Mouse (Mus musculus) ES-E14 (cell line): ENCODE measurements around the gene Ptpn23. TPM values are rescaled to one million over a fixed set of nuclear protein-coding genes. Genes with fewer than 3 reads are reported as not detected.
A peak's percentile ranks its signal among the peaks of the same experiment; 100 is the strongest.

ENCODE experiments used
- DNase-seq: peaks from one replicate; pipeline ENCODE4 v3.0.0-alpha.2; 2013; ENCODE audit warnings: low read depth, low spot score
- H3K27ac ChIP-seq: 2 replicates; pipeline ENCODE4 v1.5.1; 2012; ENCODE audit warnings: low read depth, mild to moderate bottlenecking, low read length, moderate library complexity, mixed read lengths; ENCODE audit not compliant: poor library complexity, insufficient read depth, severe bottlenecking
- H3K36me3 ChIP-seq: 2 replicates; pipeline ENCODE4 v1.6.1; 2012; ENCODE audit warnings: mild to moderate bottlenecking, low read length, moderate library complexity, mixed read lengths; ENCODE audit not compliant: control insufficient read depth, poor library complexity, insufficient read depth, severe bottlenecking
- H3K4me1 ChIP-seq, 2 experiments: fragments of 150-350 bp in 1 of 2; sonication (generic) in 1 of 2; 2 replicates each; pipeline ENCODE4 v1.6.1; 2012; ENCODE audit warnings: low read length in 2 of 2, mild to moderate bottlenecking in 1 of 2, mixed read lengths in 1 of 2; ENCODE audit not compliant: control insufficient read depth in 2 of 2, insufficient read depth in 2 of 2, poor library complexity in 1 of 2
- H3K4me3 ChIP-seq, 2 experiments: fragments of 150-350 bp in 1 of 2; sonication (generic) in 1 of 2; 2 replicates each; pipeline ENCODE4 v1.5.1; 2012; ENCODE audit warnings: low read length in 2 of 2, low read depth in 1 of 2, mild to moderate bottlenecking in 1 of 2, mixed read lengths in 1 of 2; ENCODE audit not compliant: insufficient read depth in 1 of 2, poor library complexity in 1 of 2, severe bottlenecking in 1 of 2
- H3K9ac ChIP-seq: 2 replicates; pipeline ENCODE4 v1.6.1; 2012; ENCODE audit warnings: low read depth, mild to moderate bottlenecking, low read length, mixed read lengths; ENCODE audit not compliant: poor library complexity, insufficient read depth, severe bottlenecking
- H3K9me3 ChIP-seq: fragments of 150-350 bp; sonication (generic); 2 replicates; pipeline ENCODE4 v1.6.1; 2012; ENCODE audit warnings: low read depth, mild to moderate bottlenecking, low read length; ENCODE audit not compliant: control insufficient read depth, insufficient read depth
- CHD2 ChIP-seq: IDR thresholded peaks from 2 replicates; pipeline ENCODE4 v1.6.1; 2014; ENCODE audit warnings: mild to moderate bottlenecking, low read depth, low read length, inconsistent platforms
- HCFC1 ChIP-seq: IDR thresholded peaks from 2 replicates; pipeline ENCODE4 v1.6.1; 2012; ENCODE audit warnings: low read length, inconsistent platforms, borderline replicate concordance; ENCODE audit not compliant: insufficient read depth
- MAFK ChIP-seq: IDR thresholded peaks from 2 replicates; pipeline ENCODE4 v1.6.1; 2014; ENCODE audit warnings: mild to moderate bottlenecking, low read depth, low read length, inconsistent platforms; ENCODE audit not compliant: insufficient read depth
- ZC3H11A ChIP-seq: IDR thresholded peaks from 2 replicates; pipeline ENCODE4 v1.6.1; 2012; ENCODE audit warnings: low read depth, mild to moderate bottlenecking, inconsistent platforms, low read length, borderline replicate concordance
- ZNF384 ChIP-seq: IDR thresholded peaks from 2 replicates; pipeline ENCODE4 v1.6.1; 2012; ENCODE audit warnings: low read depth, low read length, inconsistent platforms
- in situ Hi-C, 2 experiments: fragments of 600-800 bp; cut with MboI; formaldehyde crosslinking; loops; one replicate each; pipeline ENCODE4 v1.15.1; 2025; ENCODE audit warnings: low sequenced_read_pairs in 2 of 2, inconsistent platforms in 1 of 2; ENCODE audit not compliant: unreplicated experiment in 2 of 2
- total RNA-seq: library from RNA; depleted of rRNA; stranded (reverse); fragments of 300-350 nt; gene quantifications from 2 replicates; pipeline ENCODE4 v1.2.3, GENCODE M21; 2012

Gene Ptpn23
- total RNA-seq, 1 experiment: 42.6 TPM

GRCm38 (mm10) chr9:110419511-110420112 lies 11.6 kb upstream of the Ptpn23 start, which contains the start of gene Ngp:
Ngp (plus strand) TSS chr9:110419747.
- in situ Hi-C loops: no loop called here
- no peak within 1 kb of the TSS for H3K9ac ChIP-seq

GRCm38 (mm10) chr9:110413785-110414184 lies 5.8 kb upstream of the Ptpn23 start:
- Histone ChIP-seq H3K27ac (no peak overlapping the region), H3K9ac (no peak overlapping the region), H3K36me3 (no peaks in the 10 kb centered on the region), H3K4me3 (no peak overlapping the region), H3K4me1 (no peaks in the 10 kb centered on the region; a peak in 1 of 4 replicates), H3K9me3 (no peaks in the 10 kb centered on the region)
- no peak for DNase-seq
- TF ChIP-seq MAFK: no peak
- TF ChIP-seq ZC3H11A: no peak
- no peak for TF ChIP-seq ZNF384
- no peak for TF ChIP-seq HCFC1
- no peak for TF ChIP-seq CHD2
- in situ Hi-C loops: no loop called here

More at GRCm38 (mm10) chr9:110419511-110420112, 11.6 kb upstream of the Ptpn23 start, which contains the start of gene Ngp:
- H3K4me3 ChIP-seq: no peak within 1 kb of the TSS
- TF ChIP-seq CHD2: no peak
- TF ChIP-seq ZC3H11A: no peak
- TF ChIP-seq ZNF384: no peak
- TF ChIP-seq MAFK: no peak
- no peak for TF ChIP-seq HCFC1
- H3K9me3 ChIP-seq: no peaks in the 10 kb centered on the region
- no peak within 1 kb of the TSS for H3K27ac ChIP-seq
- no peaks in the 10 kb centered on the region for H3K4me1 ChIP-seq
- no peak for DNase-seq
- no peaks in the 10 kb centered on the region for H3K36me3 ChIP-seq

GRCm38 (mm10) chr9:110412926-110413325 lies 4.9 kb upstream of the Ptpn23 start:
- Histone ChIP-seq H3K4me1 (no peaks in the 10 kb centered on the region; a peak in 1 of 4 replicates), H3K9ac (no peak overlapping the region), H3K36me3 (no peaks in the 10 kb centered on the region), H3K27ac (no peak overlapping the region; the same call in 1 of the 2 replicates), H3K9me3 (no peaks in the 10 kb centered on the region), H3K4me3 (no peak overlapping the region)
- no peak for DNase-seq
- in situ Hi-C loops: no loop called here
- TF ChIP-seq MAFK: no peak
- TF ChIP-seq HCFC1: no peak
- no peak for TF ChIP-seq ZC3H11A
- no peak for TF ChIP-seq ZNF384
- TF ChIP-seq CHD2: no peak

DNA sequence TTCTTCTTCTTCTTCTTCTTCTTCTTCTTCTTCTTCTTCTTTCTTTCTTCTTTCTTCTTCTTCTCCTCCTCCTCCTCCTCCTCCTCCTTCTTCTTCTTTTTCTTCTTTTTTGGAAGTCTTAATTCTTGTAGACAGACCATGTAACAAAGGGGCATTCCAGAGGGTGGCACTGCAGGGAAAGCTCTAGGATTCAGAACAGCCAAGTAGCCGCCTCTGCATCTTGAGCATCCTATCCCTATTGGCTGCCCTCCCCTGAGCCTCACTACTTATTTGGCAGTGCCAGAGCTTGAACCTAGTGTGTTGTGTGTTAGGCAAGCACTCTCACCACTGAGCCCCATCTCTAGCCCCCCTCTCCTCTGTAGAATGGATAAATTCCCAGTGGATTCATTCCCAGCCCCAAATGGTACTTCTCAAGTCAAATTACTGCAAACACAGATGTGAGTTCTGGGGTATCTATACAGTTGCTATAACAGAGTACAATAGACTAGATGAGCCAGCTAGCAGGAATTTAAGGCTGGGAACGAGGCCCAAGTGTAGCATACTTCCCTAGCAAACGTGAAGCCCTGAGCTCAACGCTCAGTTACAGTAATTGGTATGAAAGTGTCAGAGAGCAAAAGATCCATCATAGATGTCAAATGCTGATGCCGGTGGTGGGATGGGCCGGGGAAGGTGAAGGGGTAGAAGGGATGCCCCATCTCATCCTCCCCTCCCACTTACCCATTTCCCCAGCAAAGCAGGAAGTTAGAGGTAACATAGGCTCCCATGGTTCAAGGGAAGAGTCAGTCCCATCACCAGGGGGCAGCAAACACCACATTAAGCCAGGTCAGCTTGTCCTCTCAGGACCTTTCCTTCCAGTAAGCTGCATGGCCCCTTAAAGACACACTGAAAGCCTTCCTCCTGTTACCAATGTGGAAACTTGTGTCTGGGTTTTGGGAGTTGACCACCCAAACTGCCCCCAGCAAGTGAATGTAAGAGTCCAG lies 3.2 kb upstream of the Ptpn23 start:
- Histone ChIP-seq H3K36me3 (no peaks in the 10 kb centered on the region), H3K9ac (no peak overlapping the region), H3K27ac (no peak overlapping the region), H3K4me3 (no peak overlapping the region), H3K4me1 (no peaks in the 10 kb centered on the region; a peak in 1 of 4 replicates), H3K9me3 (no peaks in the 10 kb centered on the region)
- peak; percentile 90 for DNase-seq
- in situ Hi-C loops: no loop called here
- TF ChIP-seq ZC3H11A (peak; percentile 80; the same call in 1 of the 2 replicates), HCFC1 (no peak), MAFK (0 out of 2 replicates have a peak, but pooled peaks have one; percentile 34), CHD2 (no peak), ZNF384 (no peak)
